Mouse (Mus musculus): ENCODE results near the gene Lrpap1.
A peak's percentile ranks its signal among the peaks of the same experiment; 100 is the strongest.

The Lrpap1 gene

DNA sequence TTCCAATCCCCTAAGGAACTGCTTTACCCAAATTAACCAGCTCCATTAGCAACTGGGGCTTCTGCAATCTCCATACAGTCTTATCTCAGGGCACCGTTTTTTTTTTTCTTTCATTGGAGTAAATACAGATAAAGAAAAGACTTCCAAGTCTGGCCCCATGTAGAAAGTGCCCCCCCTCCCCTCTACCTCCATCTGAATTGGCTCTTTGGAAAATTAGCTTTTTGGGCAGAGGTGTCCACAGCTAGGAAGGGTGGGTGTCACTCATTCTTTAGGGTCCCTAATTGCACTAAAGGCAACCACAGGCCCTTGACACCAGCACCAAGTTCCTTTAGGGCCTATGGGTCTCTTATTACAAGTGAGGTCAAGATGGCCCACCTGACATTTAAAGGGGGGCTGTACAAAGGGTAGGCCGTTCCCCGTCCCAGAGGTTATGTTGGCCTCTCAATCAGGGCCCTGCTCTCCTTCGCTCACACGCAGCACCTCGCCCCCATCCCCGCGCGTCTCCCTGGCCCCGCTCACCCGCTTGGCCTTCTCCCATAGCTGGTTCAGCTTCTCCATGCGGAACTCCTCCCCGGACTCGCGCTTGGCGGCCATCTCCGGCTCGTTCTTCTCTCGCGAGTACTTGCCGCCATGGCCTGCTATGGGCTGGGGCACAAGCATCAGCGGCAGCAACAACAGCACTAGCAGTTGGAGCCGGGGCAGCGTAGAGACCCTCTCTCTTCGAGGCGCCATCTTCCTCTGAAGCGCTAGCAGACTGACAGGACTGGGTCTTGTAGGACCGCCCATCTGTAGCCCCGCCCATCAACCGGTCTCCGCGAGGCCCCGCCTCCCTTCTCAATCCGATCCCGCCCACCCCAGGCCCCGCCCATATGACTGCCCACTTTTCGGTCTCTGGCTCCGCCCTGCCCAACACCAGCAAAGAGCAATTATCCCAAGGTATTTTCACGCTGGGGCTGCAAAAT, at the start of gene Lrpap1:
Gene Lrpap1, minus strand, starts transcription at position 807 of the 962 bp plus-strand sequence.
- DNase-seq (ENCODE audit: extremely low spot score, low read depth, low spot score) = peak; percentile 68

DNA sequence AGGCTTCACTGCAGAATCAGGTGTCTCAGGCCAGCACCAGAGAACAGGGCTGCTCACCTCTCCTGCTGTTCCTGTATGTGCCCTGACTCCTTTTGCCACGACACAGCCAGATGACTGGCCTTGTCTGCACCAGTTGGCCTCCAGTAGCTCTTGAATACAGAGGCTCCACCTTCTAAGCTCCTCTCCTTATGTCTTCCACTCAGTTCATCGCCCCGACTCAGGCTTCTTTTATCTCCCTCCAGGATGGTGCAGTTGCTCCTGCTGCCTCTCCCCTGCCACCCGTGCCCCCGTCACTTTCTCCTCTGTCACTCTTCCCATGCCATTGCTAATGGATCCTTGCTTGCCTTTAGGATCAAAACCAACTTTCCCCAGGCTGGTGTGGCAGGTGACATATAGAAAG, 44.4 kb upstream of the Lrpap1 start:
- no peak for DNase-seq (ENCODE audit: extremely low spot score, low read depth, low spot score)

DNA sequence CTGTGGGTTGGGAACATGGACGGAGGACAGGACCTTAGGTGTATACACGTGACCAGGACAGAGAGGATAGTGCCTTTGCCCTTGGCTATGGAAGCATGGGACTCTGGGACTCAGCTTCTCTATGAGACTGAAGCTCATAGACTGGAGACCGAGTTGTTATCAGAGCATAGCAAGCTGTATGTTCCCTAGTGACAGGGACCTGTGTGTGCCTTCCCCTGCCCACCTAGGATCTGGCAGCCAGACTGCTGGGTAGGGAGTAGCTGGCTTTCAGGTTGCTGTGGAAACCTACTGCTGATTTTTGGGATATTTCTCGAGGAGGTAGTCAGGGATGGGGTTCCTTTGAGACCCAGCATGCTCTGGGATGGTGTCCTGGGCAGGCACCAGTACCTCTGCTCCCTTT, 44.0 kb upstream of the Lrpap1 start:
- DNase-seq (ENCODE audit: extremely low spot score, low read depth, low spot score) = no peak

DNA sequence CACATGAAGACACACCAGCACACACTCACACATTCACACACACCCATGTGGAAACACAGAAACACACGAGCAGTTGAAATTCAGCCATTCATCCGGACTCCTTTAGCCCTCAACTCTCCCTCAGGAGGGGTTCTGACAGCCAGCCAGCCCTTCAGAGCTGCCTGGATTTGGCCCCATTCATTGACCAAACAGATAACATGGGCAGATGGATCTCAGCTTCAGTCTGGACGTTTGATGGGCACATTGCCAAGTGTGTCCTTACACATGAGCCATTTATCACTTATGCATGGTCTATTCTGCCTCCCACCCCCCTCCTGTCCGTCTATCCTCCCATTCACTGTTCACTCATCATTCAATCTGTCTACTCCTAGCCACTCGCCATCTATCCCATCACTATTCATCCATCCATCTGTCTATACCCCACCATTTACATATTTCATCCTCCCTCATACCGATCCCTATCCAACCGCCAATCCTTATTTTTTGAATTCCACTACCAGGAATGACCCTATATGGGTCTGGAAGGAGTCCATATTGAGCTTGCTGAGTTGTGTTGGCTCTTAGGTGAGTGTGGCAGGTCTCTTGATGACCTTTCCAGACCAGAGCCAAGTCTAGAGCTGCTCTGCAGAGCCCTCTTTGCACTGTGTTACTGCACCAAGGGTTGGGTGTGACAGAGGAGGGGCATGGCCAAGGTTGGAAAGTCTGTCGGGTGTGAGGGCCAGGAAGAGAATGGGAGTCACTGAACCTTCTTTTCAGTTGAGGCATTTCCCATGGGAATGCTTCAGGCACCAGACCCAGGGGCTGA, 42.6 kb upstream of the Lrpap1 start:
- DNase-seq (ENCODE audit: extremely low spot score, low read depth, low spot score) = no peak

DNA sequence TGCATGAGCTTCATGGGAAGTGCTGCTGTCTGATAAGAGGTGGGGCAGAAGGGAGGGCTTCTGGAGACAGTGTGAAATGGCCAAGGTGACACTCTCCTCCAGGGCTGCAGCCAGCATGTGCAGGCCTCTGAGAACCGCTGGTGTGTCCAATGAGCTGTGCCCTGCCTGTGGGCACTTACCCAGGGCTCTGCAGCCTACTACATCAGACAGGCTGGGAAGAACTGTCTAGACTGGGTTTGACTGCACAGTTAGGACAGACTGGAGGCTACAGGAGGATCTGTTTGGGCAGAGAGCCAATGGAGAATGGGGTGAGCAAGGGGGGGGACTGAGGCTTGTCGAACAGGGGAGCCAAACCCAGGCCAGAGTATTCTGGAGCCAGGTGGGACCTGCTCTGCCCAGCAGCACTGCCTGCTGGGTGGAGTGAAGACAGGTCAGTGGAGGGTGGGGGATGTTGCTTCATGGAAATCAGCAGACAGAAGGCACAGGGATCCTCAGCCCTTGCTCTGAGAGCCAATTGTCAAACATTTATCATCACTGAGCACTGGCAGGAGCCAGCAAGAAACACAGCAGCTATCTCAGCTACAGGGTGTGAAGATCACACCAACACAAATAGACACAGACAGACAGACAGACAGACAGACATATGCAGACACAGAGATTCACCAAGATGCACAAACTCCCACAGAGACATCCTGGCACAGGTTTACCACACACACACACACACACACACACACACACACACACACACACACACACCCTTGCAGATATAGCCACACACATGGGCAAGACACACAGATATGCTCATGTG, 41.8 kb upstream of the Lrpap1 start:
- no peak for DNase-seq (ENCODE audit: extremely low spot score, low read depth, low spot score)

DNA sequence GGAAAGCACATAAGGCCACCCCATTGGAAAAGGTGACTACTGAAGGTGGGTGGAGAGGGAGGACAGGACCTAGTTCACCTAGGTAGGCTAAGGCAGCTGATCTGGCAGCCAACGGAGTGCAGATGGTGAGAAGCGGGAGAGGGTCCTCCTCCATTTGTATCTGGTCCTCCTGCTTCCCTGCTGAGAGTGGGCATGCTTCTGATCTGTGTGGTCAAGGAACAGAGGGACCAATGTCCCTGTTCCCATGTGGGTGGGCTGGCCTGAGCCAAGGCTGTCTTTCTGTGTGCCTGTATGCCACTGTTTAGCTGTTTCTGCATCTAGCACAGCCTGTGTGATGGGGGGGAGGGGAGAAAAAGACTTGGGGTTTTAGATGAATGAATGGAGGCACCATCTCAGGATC, 41.2 kb upstream of the Lrpap1 start:
- no peak for DNase-seq (ENCODE audit: extremely low spot score, low read depth, low spot score)

DNA sequence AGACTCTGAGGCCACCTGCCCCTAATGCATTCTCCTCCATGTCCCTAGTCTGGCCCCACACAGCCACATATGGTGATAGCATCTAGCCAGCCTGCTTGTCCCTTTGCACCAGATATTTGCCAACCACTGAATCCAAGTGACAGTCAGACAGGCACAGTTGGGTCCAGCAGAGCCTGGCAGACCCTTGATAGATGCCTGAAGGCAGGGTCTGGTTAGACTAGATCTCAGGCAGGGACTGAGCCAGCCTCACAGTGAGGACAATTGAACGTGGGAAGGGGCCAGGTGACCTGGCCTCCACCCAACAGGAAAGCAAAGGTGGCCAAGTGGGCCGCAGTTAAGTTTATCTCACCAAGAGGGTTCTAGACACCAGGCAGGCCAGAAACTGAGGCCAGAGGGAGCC, 39.1 kb upstream of the Lrpap1 start:
- no peak for DNase-seq (ENCODE audit: extremely low spot score, low read depth, low spot score)

DNA sequence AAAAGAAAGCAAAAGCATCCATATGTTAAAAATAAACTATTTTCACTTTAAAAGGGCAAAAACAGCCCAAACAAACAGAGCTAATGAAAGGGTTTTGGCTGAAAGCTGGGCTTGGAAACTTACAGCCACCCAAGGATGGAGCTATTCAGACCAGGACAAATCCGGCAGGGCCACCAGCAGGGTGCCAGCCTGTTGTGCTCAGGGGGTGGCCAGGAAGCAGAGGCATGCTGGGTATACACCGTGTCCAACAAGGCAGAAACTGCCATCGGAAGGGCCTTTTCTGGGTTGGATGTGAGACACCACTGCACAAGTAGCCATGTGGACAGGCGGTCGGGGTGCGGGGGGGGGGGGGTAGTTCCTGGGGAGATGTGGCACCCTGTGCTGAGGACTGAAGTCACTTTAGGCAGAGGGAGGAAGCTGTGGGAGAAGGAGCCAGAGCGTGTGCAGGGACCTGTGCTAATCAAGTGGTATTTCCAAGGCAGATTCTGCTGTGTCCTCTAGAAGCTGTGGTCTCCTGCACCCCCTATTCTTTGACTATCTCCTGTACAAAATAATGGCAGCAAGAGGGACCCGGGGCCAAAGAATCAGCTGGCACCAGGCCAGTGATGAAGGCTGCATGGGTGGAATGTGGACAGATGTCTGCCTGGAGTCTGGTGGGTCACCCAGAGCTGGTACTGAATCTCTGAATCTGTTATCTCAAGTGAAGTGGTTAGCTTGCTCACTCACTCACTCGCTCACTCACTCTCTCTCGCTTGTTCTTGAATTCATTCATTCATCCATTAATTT, 38.1 kb upstream of the Lrpap1 start:
- no peak for DNase-seq (ENCODE audit: extremely low spot score, low read depth, low spot score)

DNA sequence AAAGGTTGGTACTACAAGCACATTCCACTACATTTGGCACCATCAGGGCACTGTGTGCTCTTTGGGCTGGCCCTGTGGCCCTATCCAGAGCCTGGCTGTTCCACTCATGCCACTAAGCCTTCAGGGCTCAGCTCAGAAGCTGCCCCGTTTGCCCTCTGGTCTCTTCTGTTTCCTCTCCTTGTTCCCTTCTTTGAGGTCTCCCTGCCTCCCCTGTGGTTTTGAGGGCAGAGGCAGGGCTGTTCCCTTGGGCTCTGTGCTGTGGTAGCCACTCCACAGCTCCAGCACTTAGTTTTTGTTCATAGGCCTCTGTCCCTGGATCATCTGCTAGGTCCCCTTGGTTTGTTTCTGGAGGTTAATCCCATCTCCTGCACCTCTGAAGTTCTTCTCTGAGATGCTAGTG, 37.3 kb upstream of the Lrpap1 start:
- DNase-seq (ENCODE audit: extremely low spot score, low read depth, low spot score) = no peak

DNA sequence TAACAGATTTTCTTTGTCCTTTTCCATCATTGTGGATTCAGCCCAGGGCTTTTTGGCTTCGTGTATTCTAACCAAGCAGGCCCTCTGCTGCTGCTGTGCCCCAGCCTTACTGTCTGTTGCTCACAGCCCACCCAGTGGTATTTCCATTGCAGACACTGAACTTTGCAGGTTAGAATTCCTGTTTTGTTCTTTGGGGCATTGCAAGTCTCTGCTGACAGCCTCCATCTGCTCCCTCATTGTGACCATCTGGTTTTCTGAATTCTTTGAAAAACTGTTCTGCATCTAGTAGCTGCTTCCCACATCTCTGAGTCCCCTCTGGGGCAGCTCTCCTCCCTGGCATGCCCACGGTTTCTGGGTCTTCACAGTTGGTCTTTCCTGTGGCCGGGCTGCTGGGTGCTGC, 35.8 kb upstream of the Lrpap1 start:
- DNase-seq (ENCODE audit: extremely low spot score, low read depth, low spot score) = no peak

DNA sequence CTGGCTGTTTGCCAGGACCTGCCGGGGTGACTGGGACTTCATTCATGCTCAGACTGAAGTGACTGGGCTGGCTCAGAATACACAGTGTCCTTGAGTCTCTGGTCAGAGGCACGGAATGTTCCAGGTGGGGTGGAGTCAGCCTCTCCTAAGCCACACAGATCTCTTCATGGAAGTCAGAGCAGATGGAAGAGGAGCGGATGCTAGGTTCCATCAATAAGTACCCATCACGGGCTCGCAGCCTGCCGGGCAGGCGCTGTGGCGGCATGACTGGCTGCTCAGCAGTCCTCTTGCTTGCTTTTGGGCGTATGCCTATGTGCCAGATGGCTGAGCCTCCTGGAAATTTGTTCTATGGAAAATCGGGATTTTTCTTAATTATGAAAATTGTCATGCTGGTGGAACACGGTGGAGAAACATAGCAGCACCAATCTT, 32.6 kb upstream of the Lrpap1 start:
- DNase-seq (ENCODE audit: extremely low spot score, low read depth, low spot score) = no peak

DNA sequence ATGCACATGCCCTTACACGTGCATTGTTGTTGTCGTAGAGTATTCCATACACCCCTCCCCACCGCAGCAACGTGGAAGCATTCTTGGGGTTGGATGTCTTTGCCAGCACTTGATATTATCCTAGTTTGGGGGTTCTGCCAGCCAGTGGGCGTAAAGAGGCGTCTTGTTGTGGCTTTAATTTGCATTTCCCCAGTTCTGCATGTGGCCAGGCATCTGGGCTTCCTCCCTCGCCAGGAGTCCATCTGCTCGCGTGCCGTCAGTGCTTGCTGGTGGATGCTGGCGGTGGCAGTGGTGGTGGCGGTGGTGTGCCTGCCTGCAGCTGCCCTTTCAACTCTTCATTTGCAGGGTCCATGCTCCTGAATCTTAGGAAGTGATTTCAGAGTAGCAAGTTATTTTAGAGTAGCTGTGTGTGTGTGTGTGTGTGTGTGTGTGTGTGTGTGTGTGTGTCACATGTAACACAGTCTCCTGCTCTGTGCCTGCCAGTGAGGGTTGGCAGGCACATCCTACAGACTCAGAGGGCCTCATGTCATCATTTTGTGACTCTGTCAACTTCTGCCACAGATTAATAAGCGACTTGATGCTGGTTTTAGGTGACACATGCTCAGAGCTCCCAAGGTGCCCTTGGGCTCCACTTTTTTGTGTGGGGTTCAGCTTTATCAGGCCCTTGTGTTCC, 32.1 kb upstream of the Lrpap1 start:
- DNase-seq (ENCODE audit: extremely low spot score, low read depth, low spot score) = no peak

DNA sequence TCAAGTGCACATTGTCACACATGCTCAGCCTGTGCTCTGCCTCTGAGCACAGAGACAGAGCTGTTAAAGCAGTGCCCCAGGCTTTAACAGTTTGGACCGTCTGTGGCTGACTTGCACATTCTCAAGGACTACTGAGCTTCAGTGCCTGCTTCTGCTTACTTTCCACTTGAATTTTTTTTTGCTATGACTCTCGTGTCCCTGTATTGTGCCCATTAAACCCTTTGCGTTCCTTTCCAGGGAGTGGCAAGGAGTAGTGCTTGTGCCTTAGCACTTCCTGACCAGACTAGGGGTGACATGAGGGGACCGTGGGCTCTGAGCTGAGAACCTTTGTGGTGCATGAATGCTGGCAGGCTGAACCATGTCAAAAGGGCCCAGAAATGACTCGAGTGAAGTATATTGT, 30.3 kb upstream of the Lrpap1 start:
- no peak for DNase-seq (ENCODE audit: extremely low spot score, low read depth, low spot score)

DNA sequence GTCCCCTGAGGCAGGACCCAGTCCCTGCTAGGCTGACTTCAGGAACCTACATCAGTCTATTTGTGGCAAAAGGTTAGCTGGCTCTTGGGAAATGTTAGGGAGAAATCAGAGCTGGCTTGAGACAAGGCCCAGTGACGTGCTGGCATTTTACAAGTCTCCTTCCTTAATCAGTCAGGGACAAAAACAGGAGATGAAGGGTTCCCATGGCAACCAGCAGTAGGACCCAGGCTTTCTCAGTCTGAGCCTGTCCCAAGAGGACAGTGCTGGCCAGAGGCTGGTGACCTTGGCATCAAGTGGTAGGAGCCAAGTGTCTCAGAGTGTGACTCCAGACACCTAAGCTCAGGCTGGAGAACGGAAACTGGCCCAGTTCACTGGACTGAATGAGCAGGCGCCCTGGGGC, 28.7 kb upstream of the Lrpap1 start:
- no peak for DNase-seq (ENCODE audit: extremely low spot score, low read depth, low spot score)

DNA sequence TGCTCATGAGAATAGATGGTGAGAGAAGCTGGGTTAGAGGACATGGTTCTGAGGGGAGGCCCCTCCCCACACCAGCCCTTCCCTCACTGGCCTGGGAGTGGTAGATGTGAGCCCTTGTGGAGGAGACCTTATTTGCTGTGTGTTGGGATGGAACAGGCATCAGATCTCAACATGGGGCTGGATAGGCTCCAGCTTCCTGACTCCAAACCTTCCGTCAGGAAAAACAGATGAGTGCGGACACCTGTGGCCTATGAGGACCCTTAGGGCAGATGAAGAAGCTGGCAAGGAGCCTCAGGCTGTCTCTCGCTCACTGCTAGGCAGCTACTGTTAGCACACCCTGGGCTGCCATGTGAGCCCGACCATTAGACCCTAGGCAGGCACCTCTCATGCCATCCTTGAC, 27.9 kb upstream of the Lrpap1 start:
- DNase-seq (ENCODE audit: extremely low spot score, low read depth, low spot score) = no peak

DNA sequence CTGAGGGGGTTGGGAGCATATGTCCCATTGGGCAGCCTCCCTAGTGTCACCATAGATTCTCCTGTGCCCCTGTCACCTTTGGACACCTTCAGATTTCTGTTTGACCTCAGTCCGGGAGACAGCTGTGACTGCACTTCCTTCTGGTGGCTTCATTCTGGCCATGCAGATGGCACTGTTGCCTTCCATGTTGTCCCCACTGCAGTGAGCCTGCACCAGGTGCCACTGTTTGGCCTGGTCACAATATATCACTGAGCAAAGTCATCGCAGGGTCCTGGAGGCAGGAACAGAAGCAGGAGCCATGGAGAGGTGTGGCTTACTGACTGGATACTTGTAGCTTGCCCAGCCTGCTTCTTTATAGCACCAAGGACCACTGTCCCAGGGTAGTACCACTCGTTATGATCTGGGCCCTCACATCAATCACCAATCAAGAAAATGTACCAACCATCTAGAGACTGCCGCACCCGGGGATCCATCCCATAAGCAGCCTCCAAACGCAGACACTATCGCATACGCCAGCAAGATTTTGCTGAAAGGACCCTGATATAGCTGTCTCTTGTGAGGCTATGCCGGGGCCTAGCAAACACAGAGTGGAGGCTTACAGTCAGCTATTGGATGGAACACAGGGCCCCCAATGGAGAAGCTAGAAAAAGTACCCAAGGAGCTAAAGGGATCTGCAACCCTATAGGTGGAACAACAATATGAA, 26.9 kb upstream of the Lrpap1 start:
- no peak for DNase-seq (ENCODE audit: extremely low spot score, low read depth, low spot score)

DNA sequence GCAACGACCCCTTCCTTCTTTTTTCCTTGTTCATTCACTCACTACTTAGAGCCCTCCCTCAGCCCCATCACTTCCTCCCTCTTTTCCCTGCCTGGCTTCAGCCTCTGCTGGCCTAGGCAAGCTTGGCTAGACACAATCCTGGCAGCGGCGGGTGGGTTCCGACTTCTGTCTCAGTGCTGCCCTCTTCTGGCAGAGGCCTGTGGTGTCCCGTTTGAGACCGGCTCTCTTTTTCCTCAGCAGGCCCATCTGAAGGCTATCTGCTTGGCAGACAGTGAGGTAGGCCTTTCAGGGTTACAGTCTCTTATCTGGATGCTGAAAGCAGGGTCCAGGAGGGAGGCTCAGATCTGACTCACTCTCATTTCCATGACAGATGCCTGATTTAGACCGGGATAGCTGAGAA, 26.2 kb upstream of the Lrpap1 start:
- peak; percentile 42 for DNase-seq (ENCODE audit: extremely low spot score, low read depth, low spot score)

DNA sequence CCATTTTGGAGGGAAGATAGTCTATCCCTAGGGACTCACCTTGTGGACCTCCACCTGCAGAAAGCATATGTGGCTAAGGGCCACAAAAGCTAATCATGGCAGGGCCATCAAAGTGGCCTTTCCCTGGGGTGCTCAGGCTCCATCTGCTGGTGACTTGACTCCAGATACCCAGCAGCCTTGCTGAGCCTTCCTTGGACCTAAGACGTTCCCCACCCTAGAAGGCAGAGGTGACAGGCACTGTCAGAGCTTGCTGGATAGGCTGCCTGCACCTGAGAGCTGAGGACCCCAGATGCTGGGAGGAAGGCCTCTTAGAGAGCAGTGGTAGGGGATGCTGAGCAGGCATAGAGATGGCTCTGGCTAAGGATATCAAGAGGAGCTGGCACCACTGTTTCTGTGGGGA, 25.7 kb upstream of the Lrpap1 start:
- DNase-seq (ENCODE audit: extremely low spot score, low read depth, low spot score) = no peak

DNA sequence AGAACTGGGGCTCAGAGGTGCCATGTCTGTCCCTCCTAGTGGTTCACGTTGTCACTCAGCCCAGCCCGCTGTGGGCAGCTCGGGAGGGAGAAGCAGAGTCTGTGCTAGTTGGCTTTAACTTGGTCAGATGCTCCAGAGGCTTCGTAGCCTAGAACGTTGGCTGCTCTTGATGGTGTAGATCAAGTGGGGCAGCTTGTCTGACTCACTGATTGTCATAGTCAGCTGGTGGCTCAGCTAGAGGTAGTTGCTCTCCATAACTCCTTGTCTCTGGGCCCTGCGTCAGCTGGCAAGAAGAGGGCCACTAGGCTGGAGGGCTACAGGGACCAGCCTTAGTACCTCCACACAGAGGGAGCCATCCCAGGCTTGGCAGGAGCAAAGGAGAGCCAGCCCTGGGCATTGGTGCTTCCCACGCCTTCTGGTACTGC, 24.2 kb upstream of the Lrpap1 start:
- DNase-seq (ENCODE audit: extremely low spot score, low read depth, low spot score) = no peak
